Mouse (Mus musculus) C2C12 (cell line): ENCODE measurements around the gene Sec22b. TPM values are rescaled to one million over a fixed set of nuclear protein-coding genes. Genes with fewer than 3 reads are reported as not detected.

ENCODE experiments used
- H3K27me3 ChIP-seq: one replicate; pipeline ENCODE4 v1.6.1; 2011; ENCODE audit not compliant: control insufficient read depth, insufficient read depth, insufficient read length
- H3K36me3 ChIP-seq: one replicate; pipeline ENCODE4 v1.6.1; 2011; ENCODE audit not compliant: control insufficient read depth, insufficient read depth
- H3K4me3 ChIP-seq: one replicate; pipeline ENCODE4 v1.5.1; 2011; ENCODE audit warnings: mild to moderate bottlenecking, control low read depth; ENCODE audit not compliant: poor library complexity, insufficient read depth, severe bottlenecking
- H3K79me2 ChIP-seq: one replicate; pipeline ENCODE4 v1.6.1; 2011; ENCODE audit not compliant: control insufficient read depth, insufficient read depth
- H3K79me3 ChIP-seq: one replicate; pipeline ENCODE4 v1.6.1; 2011; ENCODE audit warnings: low read depth, control low read depth
- H3ac ChIP-seq: one replicate; pipeline ENCODE3; 2011; ENCODE audit warnings: low read depth; ENCODE audit not compliant: control insufficient read depth, insufficient read length
- CEBPB ChIP-seq: IDR thresholded peaks from one replicate; pipeline ENCODE4 v1.6.1; 2011; ENCODE audit warnings: low read depth, mild to moderate bottlenecking, control low read depth, moderate library complexity
- CTCF ChIP-seq: IDR thresholded peaks from one replicate; pipeline ENCODE4 v1.5.1; 2011; ENCODE audit not compliant: control insufficient read depth, insufficient read depth, insufficient read length
- FOSL1 ChIP-seq: IDR thresholded peaks from one replicate; pipeline ENCODE4 v1.8.0; 2011; ENCODE audit warnings: mild to moderate bottlenecking, low read length; ENCODE audit not compliant: poor library complexity, insufficient read depth, severe bottlenecking
- MAX ChIP-seq: IDR thresholded peaks from one replicate; pipeline ENCODE4 v1.6.1; 2011; ENCODE audit warnings: mild to moderate bottlenecking, control low read depth
- MYOD1 ChIP-seq: IDR thresholded peaks from one replicate; pipeline ENCODE4 v1.6.1; 2011; ENCODE audit warnings: low read depth; ENCODE audit not compliant: control insufficient read depth, insufficient read length
- MYOG ChIP-seq: IDR thresholded peaks from one replicate; pipeline ENCODE4 v1.6.1; 2011; ENCODE audit not compliant: control insufficient read depth, insufficient read length; ENCODE audit errors: extremely low read depth
- USF1 ChIP-seq: IDR thresholded peaks from one replicate; pipeline ENCODE4 v1.6.1; 2011; ENCODE audit warnings: low read depth, mild to moderate bottlenecking, control low read depth, moderate library complexity
- polyA plus RNA-seq: library from polyadenylated mRNA; unstranded; fragments of >200 nt; fragmentation: generic; extraction: Trizol; gene quantifications from one replicate; pipeline ENCODE4 v1.2.1, GENCODE M21; 2012; ENCODE audit warnings: missing spikeins

The Sec22b gene
- polyA plus RNA-seq, 1 experiment = 60.0 TPM

- Histone ChIP-seq H3K27me3 (no peaks in the 10 kb centered on the region), H3K79me3 (no peaks in the 10 kb centered on the region), H3K79me2 (no peaks in the 10 kb centered on the region), H3ac (no peak overlapping the region), H3K4me3 (no peak overlapping the region), H3K36me3 (no peaks in the 10 kb centered on the region)
- no peak for TF ChIP-seq CTCF
- TF ChIP-seq MYOD1 = no peak
- no peak for TF ChIP-seq CEBPB
- no peak for TF ChIP-seq MYOG
- no peak for TF ChIP-seq USF1
These were observed 36.3 kb downstream of the Sec22b start for GRCm38 (mm10) chr3:97937068-97937944.

- Histone ChIP-seq H3ac (no peak overlapping the region), H3K79me3 (no peaks in the 10 kb centered on the region), H3K36me3 (no peaks in the 10 kb centered on the region), H3K27me3 (no peaks in the 10 kb centered on the region), H3K79me2 (no peaks in the 10 kb centered on the region), H3K4me3 (no peak overlapping the region)
- TF ChIP-seq MAX = no peak
- no peak for TF ChIP-seq FOSL1
- TF ChIP-seq MYOD1 = no peak
- no peak for TF ChIP-seq CEBPB
- TF ChIP-seq USF1 = no peak
- TF ChIP-seq MYOG = no peak
- TF ChIP-seq CTCF = no peak
These were observed 36.9 kb downstream of the Sec22b start for GRCm38 (mm10) chr3:97937945-97938266.

GRCm38 (mm10) chr3:97938814-97939526 lies 38.0 kb downstream of the Sec22b start:
- Histone ChIP-seq H3K27me3 (no peaks in the 10 kb centered on the region), H3ac (no peak overlapping the region), H3K79me3 (no peaks in the 10 kb centered on the region), H3K4me3 (no peak overlapping the region), H3K79me2 (no peaks in the 10 kb centered on the region), H3K36me3 (no peaks in the 10 kb centered on the region)
- no peak for TF ChIP-seq MAX
- no peak for TF ChIP-seq CTCF
- no peak for TF ChIP-seq FOSL1
- TF ChIP-seq USF1 = no peak
- TF ChIP-seq MYOG = no peak
- TF ChIP-seq MYOD1 = no peak
- TF ChIP-seq CEBPB = no peak

GRCm38 (mm10) chr3:97939626-97940510 lies 38.9 kb downstream of the Sec22b start:
- Histone ChIP-seq H3K4me3 (no peak overlapping the region), H3ac (no peak overlapping the region), H3K27me3 (no peaks in the 10 kb centered on the region), H3K79me2 (no peaks in the 10 kb centered on the region), H3K36me3 (no peaks in the 10 kb centered on the region), H3K79me3 (no peaks in the 10 kb centered on the region)
- TF ChIP-seq MYOD1 (no peak), MYOG (no peak), FOSL1 (no peak), MAX (no peak), CTCF (no peak), USF1 (no peak), CEBPB (no peak)

GRCm38 (mm10) chr3:97940511-97941204 lies 39.7 kb downstream of the Sec22b start:
- no peaks in the 10 kb centered on the region for H3K79me3 ChIP-seq
- H3K79me2 ChIP-seq = no peaks in the 10 kb centered on the region
- no peaks in the 10 kb centered on the region for H3K27me3 ChIP-seq

More at GRCm38 (mm10) chr3:97940511-97941204, 39.7 kb downstream of the Sec22b start:
- no peak overlapping the region for H3ac ChIP-seq
- no peak overlapping the region for H3K4me3 ChIP-seq
- no peaks in the 10 kb centered on the region for H3K36me3 ChIP-seq
- TF ChIP-seq MYOG (no peak), FOSL1 (no peak), USF1 (no peak)
